Mouse (Mus musculus) urinary bladder, postnatal 14 days (tissue): ENCODE data around the gene Adgrd1.

Experiments used
- DNase-seq: peaks from one replicate; pipeline ENCODE4 v3.0.0; 2021; ENCODE audit warnings: low spot score

Adgrd1 gene

DNA sequence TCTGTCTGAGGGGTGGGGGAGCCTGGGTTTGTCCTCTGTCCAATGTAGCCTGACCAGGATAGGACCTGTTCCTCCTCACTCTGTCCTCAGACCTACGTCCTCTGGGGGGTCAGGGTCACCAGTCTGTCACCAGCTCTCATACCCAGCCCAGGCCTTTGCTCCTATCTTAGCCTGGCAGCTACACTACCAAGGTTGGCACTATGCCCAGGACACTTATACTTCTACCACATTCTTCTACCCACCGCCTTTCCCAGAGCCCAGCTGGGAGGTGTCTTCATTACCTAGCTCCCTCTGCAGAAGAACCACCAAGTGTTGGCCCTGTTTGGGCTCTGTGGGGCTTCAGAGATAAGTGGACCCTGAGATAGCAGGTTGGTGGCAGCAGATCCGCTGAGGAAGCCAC is 103.6 kb downstream of the Adgrd1 start:
- peak; percentile 19 for DNase-seq

- DNase-seq, result no peak
These were observed 111.7 kb downstream of the Adgrd1 start for GRCm38 (mm10) chr5:129208279-129208678.

DNA sequence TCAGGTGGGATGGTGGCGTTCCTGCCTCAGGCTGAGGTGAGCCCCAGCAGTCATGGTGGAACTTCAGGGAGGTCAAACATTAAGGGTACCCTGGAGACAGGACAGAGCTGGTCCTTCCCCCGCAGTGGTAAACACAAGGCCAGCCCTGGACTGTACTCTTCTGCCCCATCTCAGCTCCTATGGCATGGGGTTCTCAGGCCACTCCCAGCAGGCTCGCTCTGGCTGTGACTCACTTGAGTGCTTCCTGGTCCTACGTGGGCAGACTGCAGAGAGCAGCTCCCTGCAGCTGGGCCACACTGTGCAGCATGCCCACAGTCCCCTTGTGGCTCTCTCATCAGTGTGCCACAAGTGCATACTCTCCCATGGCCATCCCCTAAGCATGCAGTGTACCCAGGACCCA is 112.3 kb downstream of the Adgrd1 start:
- no peak for DNase-seq

DNA sequence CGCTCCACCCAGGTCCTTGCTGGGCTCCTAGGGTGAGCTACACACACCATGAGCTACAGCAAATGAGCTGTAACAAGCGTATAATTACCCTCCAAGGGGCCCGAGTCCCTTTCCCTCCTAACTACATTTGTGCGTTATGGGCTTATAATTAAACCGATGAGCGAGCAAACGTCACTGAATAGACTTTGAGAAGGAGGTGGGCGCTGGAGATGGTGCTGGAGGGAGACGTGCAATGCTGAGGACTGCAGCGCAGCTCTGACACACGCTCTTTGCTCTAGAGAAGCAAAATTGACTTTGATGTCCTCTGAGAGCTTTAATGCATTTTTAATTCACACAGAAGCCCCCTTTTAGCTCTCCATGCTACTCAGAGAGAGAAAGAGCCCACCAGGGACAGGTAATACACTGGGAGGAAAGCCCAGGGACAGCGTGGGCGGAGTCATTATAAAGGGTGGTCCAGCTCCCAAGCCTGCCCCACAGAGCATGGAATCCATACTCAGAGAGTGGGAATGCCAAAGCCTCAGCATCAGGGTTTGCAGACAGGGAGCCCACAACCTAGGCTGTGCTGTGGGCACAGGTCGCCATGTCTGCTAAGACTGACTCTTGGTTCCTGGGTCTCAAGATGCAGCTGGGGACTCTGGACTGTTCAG is 115.0 kb downstream of the Adgrd1 start:
- no peak for DNase-seq

- DNase-seq, result no peak
These were observed 117.5 kb downstream of the Adgrd1 start for GRCm38 (mm10) chr5:129214023-129214422.

DNA sequence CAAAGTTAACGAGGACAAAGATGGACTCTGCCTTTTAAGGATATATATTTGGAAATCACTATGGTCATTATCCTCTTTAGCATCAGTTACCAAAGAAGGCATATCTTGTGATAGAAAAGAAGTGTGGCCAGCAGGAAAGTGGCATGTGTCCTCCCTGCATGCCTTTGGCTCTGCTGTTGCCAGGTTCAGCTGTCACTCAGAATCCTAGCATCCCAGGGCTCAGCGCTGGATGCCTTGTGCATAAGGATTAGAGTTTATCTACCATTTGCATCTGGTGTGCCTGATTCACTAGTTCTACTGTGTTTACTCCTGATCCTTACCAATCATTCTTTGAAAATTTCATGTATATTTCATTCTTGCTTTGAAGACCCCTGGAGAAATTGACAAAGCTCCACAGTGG is 119.5 kb downstream of the Adgrd1 start:
- no peak for DNase-seq

DNA sequence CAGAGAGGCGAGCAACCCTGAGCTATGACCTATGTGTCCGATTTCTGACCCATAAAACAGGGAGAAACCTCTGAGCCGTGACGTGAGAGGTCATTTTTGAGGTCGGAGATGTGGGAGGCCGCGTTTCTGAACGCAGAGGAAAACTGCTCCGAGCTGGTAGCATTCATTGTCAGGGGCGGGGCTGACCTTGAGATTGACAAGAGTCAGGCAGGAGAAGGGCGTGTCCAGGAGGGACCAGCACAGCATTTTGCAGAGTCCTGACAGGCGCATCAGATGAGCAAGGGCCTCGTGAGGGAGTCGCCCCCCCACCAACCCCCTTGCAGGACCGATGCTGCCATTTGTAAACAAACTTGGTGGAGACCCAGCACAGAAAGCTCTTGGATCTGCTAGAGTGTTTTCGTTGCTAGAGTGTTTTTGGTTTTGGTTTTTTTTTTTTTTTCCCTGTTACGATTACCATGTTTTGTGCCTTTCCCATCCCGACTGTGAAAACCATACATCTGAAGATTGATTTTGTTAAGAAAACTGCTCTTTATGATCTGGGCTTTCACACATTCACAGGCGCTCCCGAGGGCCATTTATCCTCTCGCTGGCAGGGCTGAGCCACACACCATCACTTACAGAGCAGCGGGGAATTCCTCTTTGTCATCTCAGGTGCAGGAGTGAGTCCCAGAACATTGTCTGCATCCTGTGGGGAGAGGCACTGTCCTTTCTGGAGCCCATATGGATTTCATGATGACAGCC is 121.1 kb downstream of the Adgrd1 start:
- DNase-seq, result no peak

DNA sequence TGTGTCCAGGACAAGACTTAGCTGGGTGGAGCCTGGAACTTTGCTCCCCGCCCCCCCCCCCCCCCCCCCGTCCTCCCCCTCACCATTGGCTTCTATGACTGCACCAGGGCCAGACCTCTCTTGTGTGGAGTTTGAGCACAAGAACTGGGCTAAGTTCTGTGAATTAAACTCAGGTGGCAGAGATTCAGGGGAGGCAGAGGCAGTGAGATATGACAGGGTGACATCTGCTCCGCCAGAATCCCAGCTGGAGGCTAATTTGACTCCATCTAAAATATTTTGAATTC is 121.6 kb downstream of the Adgrd1 start:
- no peak for DNase-seq

DNA sequence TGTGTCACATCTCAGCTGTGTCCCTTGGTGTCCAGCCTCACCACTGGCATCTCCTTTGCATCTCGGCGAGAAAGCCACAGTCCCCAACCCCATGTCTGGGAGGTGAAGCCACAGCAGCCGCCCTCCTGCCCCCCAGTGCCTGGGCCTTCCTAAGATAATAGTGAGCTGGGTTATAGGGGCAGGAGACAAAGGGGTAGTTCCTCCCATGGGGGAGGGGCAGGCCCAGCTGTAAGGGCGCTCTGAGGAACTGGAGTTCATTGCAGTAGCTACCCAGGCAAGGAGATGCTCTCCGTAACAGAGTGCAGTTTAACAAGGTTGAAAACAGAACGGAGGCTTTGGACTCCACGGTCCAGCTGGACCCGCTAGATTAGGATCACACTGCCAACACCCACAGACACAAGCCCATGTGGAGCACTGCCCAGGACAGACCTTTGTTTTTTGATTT is 122.0 kb downstream of the Adgrd1 start:
- DNase-seq, result no peak

DNA sequence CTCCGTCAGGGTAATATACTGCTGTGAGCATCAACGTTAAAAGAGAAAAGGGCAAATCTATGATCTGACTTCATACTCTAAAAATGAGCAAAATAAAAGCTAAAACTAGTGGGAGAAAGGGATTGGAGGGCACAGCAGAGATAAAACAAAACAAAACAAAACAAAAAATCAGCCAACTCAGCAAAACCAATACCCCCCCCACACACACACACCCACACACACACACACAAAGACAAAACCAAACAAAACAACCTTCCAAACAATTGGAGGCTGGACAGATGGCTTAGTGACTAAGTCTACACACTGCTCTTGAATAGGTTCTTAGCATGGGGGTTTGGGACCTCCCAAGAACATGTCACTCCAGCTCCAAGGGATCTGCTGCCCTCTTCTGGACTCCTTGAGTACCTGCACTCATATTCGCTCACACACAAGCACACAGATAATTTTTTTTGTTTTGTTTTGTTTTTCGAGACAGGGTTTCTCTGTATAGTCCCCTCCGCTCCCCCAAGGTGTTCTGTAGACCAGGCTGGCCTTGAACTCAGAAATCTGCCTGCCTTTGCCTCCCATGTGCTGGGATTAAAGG is 122.7 kb downstream of the Adgrd1 start:
- DNase-seq, result no peak

GRCm38 (mm10) chr5:129225810-129226450 is 129.4 kb downstream of the Adgrd1 start:
- DNase-seq, result no peak

DNA sequence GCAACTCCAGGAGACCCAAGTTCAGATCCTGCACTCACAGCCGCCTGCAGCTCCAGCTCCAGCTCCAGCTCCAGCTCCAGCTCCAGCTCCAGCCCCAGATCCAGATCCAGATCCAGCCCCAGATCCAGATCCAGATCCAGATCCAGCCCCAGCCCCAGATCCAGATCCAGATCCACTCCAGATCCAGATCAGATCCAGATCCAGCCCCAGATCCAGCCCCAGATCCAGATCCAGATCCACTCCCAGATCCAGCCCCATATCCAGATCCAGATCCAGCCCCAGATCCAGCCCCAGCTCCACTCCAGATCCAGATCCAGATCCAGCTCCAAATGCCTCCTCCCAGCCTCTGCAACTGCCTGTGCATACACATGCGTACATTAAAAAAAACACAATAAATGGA is 131.6 kb downstream of the Adgrd1 start:
- no peak for DNase-seq

- DNase-seq, result no peak
These were observed 136.8 kb downstream of the Adgrd1 start for GRCm38 (mm10) chr5:129233301-129233700.

GRCm38 (mm10) chr5:129233881-129234432 is 137.4 kb downstream of the Adgrd1 start:
- DNase-seq, result no peak

- DNase-seq, result no peak
These were observed 139.8 kb downstream of the Adgrd1 start for GRCm38 (mm10) chr5:129236366-129236765.

DNA sequence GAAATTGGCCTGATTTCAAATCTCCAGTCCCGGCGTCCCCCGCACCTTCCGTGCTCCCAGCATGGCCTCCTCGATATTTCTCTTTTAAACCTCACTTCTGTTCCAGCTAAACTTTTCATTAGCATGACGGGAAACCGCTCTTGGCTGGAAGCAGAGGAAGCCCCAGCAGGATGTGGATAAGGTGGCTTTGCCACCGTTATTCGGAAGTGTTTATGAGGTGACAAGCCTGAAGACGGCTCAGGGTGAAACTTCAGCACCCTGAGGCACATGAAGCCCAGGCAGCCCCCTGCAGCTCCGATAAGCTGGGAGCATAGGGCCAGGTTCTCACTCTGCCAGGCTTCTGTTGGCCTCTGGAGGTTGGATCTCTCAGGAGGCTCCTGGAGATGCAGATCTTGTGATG is 145.3 kb downstream of the Adgrd1 start:
- DNase-seq, result no peak

DNA sequence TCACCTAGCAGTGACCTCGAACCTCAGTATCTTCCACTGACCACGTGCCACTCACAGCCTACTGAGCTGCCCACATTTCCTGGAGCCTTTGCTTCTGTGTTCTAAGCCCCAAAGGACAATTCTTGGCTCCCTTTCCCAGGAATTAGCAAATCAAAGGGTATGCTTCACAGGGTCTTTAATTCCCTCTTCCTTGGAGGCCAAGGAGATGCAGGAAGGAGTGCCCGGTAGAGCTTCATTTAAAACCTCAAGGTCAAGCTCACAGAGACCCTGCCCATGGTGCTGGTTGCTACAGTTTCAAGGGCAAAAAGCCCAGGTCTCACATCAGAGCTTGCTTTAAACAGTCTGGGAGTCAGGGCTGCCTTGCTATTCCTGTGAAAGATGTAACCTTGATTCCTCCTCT is 145.7 kb downstream of the Adgrd1 start:
- DNase-seq, result no peak

DNA sequence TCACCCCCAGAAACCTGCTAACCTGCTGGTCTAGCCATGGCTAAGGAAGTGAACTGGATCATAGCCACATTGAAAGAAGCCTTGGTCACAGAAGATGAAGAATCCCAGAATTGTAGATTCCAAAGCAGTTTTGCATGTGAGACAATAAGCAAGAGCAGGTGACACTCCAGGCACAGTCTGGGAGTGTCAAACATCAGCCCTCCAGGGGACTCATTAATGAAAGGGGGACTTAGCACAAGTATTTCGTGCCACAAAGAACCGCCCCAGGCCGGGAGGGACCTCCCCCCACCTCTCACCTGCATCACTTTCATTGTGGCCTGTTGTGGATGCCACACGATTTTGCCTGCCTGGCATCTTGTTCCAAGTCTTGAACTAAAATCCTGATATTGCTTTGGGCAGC is 146.6 kb downstream of the Adgrd1 start:
- no peak for DNase-seq

- DNase-seq, result no peak
These were observed 147.8 kb downstream of the Adgrd1 start for GRCm38 (mm10) chr5:129244392-129244791.

GRCm38 (mm10) chr5:129249080-129249479 is 152.5 kb downstream of the Adgrd1 start:
- DNase-seq, result no peak
